Comparison of ENCODE assay signal across 11 mouse cellular contexts in genomic region chr11:118906131-118906823, GRCm38 (mm10). TPM values are rescaled to one million over a fixed set of nuclear protein-coding genes. Genes with fewer than 3 reads are reported as not detected.
A peak's percentile ranks its signal among the peaks of the same experiment; 100 is the strongest.
DNase-seq lines count a peak whose midpoint lies in the region; ATAC-seq lines count a peak whose summit lies in the region.
"Had no signal": no experiment of that assay in that cellular context is flagged by ENCODE, and none has a peak within 500 bp of the region (broad histone marks: within the 10 kb centered on the region; RNA-seq: fewer than 3 reads in every experiment).

No protein-coding gene starts in this region.

- no peak for ATAC-seq in limb, embryonic 12.5 days (ENCODE audit: insufficient number of reproducible peaks, insufficient read depth, low FRiP score, low TSS enrichment, low read depth)
- ATAC-seq: liver, postnatal 0 days had no signal

- 0 out of 2 replicates have a peak overlapping the region, but pooled peaks have one; percentile 4 for H3K4me3 ChIP-seq in forebrain, embryonic 10.5 days
- H3K4me3 ChIP-seq in limb, embryonic 12.5 days (replicated peaks) = no peak overlapping the region

- no peak overlapping the region for H3K9ac ChIP-seq in limb, embryonic 12.5 days (replicated peaks)
- H3K9ac ChIP-seq: liver, postnatal 0 days had no signal

- peaks cover 72% of the 10 kb centered on the region for H3K27me3 ChIP-seq in forebrain, embryonic 10.5 days (ENCODE audit: poor library complexity, severe bottlenecking)
- peaks cover 74% of the 10 kb centered on the region for H3K27me3 ChIP-seq in limb, embryonic 12.5 days

- 27% methylated on average over 12 of the region's 12 CpGs for WGBS in forebrain, embryonic 10.5 days
- WGBS in limb, embryonic 12.5 days = 21% methylated on average over 12 of the region's 12 CpGs

- no peak overlapping the region for H3K27ac ChIP-seq in forebrain, embryonic 10.5 days
- H3K27ac ChIP-seq in limb, embryonic 12.5 days = no peak overlapping the region
- H3K27ac ChIP-seq: embryonic facial prominence, embryonic 12.5 days had no signal

- H3K9me3 ChIP-seq in forebrain, embryonic 10.5 days = no peaks in the 10 kb centered on the region
- no peaks in the 10 kb centered on the region for H3K9me3 ChIP-seq in limb, embryonic 12.5 days
- H3K9me3 ChIP-seq: embryonic facial prominence, embryonic 12.5 days had no signal

- no peaks in the 10 kb centered on the region for H3K36me3 ChIP-seq in forebrain, embryonic 10.5 days (replicated peaks)
- H3K36me3 ChIP-seq in limb, embryonic 12.5 days = no peaks in the 10 kb centered on the region
- H3K36me3 ChIP-seq: embryonic facial prominence, embryonic 12.5 days had no signal

- DNase-seq in adrenal gland, postnatal 10 days = peak; percentile 29
- DNase-seq in adrenal gland, adult 8-10 months = no peak
- peak; percentile 22 for DNase-seq in Muller cell, postnatal 12 days (ENCODE audit: inconsistent ontology term)
- peak; percentile 21 for DNase-seq in forebrain, embryonic 10.5 days (ENCODE audit: extremely low spot score, low spot score)
- DNase-seq in liver = no peak
- no peak for DNase-seq in gastrocnemius, postnatal 4 days (ENCODE audit: low spot score in 2 of 2)
- no peak for DNase-seq in layer of hippocampus, adult 11-12 months (ENCODE audit: low spot score)
- DNase-seq: liver, postnatal 0 days; thymus, adult 2 months had no signal

- peaks cover 54% of the 10 kb centered on the region for H3K4me1 ChIP-seq in forebrain, embryonic 10.5 days
- peaks cover 49% of the 10 kb centered on the region for H3K4me1 ChIP-seq in limb, embryonic 12.5 days (replicated peaks)

- 0 out of 2 replicates have a peak overlapping the region, but pooled peaks have one; percentile 100 for H3K4me2 ChIP-seq in limb, embryonic 12.5 days

RNA-seq across cellular contexts. Expression of gene Rbfox3, which starts 5.1 kb away (rescaled TPM):
- 1 to 10 TPM; 3.4 to 4.3 TPM for total RNA-seq in adrenal gland, postnatal 10 days (2021)
- 10 to 100 TPM in 1 of 4 experiments, 1 to 10 TPM in 3; 5.3 to 13.6 (median 7.8) TPM for total RNA-seq in adrenal gland, adult 8-10 months (2022)
- polyA plus RNA-seq in forebrain, embryonic 10.5 days (2016; fragmentation: Nextera tagmentation; extraction: Ambion mirVana) = 2.0 and 2.6 TPM in 2 replicates
- 3.5 and 3.9 TPM in 2 replicates for polyA plus RNA-seq in limb, embryonic 12.5 days (2016; fragmentation: Nextera tagmentation; extraction: Ambion mirVana)
- total RNA-seq in gastrocnemius, postnatal 4 days (2021) = under 1 TPM; 0.10 to 0.31 TPM

Comparison
In these comparisons a context has a peak if more than half of its experiments do, and no peak if none do; other contexts are left out.
1. DNase-seq: peak in adrenal gland, postnatal 10 days (single experiment), Muller cell, postnatal 12 days (single experiment) and forebrain, embryonic 10.5 days (single experiment); none in adrenal gland, adult 8-10 months (single experiment), liver (single experiment), gastrocnemius, postnatal 4 days (0 of 2) and layer of hippocampus, adult 11-12 months (single experiment).